Mouse (Mus musculus): ENCODE data around the gene Nek6. TPM values are rescaled to one million over a fixed set of nuclear protein-coding genes. Genes with fewer than 3 reads are reported as not detected.

Nek6 gene
- total RNA-seq, 2 experiments from 2014 or later, result 26.2 to 29.8 TPM

GRCm38 (mm10) chr2:38571971-38572601 is 60.6 kb downstream of the Nek6 start:
- DNase-seq (ENCODE audit: low spot score in 2 of 2), result no peak

DNA sequence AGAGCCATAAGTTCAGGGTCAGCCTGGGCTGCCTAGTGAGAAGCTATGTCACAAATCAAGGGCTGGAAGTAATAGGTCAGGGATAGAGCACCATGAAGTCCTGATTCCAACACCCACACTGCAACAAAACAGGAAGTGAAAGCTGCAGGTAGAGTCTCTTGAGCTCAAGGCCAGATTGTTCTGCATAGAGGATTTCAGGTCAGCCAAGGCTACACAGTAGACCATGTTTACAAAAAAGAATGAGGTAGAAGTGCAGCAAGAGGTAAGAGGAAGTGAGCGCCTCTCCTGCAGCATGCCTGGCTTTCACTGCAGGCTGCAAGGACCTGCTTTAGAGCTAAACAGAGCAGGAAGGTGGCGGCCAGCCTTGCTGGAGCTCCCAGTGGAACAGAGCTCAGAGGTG is 63.3 kb downstream of the Nek6 start:
- DNase-seq (ENCODE audit: low spot score in 2 of 2), result no peak

GRCm38 (mm10) chr2:38578602-38579521 is 67.4 kb downstream of the Nek6 start:
- DNase-seq (ENCODE audit: low spot score in 2 of 2), result no peak

DNA sequence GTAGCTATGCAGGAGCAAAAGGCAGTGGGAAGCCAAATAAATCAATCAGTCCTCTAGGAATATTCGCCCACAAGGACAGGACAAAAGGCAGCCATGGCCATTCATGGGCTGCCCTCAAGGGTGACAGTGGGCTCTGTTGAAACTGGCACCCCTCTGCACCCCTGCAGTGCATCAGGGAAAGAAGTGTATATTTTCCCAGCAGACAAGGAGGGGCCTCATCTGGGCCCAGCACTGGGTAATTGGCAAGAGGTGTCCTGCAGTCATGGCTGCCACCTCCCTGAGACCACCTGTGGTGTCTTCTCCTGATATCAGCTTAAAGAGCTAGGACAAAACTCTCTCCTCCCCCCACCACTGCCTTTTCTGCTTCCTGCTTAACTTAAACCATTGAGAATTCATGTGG is 68.1 kb downstream of the Nek6 start:
- no peak for DNase-seq (ENCODE audit: low spot score in 2 of 2)

GRCm38 (mm10) chr2:38583982-38584381 is 72.5 kb downstream of the Nek6 start:
- DNase-seq (ENCODE audit: low spot score in 2 of 2), result no peak

- DNase-seq (ENCODE audit: low spot score in 2 of 2), result no peak
These were observed 73.3 kb downstream of the Nek6 start for GRCm38 (mm10) chr2:38584514-38585378.

- no peak for DNase-seq (ENCODE audit: low spot score in 2 of 2)
These were observed 73.9 kb downstream of the Nek6 start for GRCm38 (mm10) chr2:38585379-38585736.

GRCm38 (mm10) chr2:38586733-38587132 is 75.3 kb downstream of the Nek6 start:
- no peak for DNase-seq (ENCODE audit: low spot score in 2 of 2)

DNA sequence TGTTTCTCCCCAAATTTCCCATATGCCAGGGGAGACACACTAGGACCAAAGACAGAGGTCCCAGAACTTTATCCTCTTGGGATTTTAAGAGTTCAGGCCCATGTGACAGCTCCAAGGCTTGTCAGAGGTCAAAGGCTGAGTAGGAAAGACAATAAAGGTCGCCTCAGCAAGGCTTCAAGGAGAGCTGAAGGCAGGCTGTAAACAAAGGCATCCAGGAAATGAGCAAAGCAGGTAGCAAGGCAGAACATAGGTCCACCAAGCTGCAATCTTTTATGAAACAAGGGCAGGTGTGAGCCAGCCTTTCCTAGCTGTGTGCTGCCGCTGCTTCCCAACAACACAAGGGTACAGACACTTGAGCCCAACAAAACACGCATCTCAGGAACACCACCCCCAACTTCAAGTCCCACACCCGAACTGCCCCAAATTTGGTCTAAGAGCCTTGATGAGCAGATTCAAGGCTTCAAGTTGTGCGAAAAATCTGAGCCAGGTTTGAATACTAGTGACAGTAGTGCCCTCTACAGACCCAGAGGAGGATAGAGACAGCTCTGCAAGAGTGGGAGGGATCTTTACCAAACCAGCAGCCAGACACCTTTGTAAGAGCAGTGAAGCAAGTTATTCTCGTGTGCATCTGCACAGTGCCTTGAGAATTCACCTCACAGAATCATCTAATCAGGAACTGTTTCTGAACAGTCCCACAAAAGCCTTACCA is 80.5 kb downstream of the Nek6 start:
- DNase-seq (ENCODE audit: low spot score in 2 of 2), result no peak

DNA sequence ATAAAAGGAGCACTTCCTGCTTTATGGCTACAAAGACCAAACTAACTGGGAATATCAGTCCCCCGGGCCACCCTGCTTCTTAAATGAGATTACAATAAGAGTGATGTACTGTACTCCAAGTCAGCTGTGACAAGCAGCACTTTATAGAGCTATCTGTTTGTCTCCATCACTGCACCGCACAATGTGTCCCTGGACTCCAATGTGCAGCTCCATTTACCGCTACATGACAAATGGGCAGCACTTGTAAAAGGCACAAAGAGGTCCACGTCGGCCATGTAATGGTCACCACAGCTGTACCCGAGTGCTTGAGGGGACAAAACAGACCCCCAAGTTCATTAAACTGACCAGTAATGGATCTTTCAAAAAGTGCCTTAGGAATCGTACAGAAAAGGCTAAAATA is 83.4 kb downstream of the Nek6 start:
- DNase-seq (ENCODE audit: low spot score in 2 of 2), result no peak

DNA sequence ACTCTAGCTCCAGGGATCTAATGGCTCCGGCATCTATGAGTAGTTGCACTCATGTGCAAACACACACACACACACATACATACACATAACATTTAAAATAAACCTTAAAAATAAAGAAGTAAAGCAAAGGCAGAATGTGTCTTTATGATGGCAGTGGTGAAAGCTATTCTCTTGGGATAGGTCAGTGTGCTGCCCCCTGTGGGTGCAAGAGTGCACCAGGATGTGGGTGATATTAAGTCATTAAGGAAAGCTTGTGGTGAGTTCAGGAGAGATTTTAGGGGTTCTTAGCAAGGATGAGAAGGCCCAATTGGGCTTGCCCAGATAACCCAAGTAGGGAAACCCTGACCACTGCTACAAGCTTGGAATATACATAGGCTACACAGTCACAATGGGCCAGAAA is 86.5 kb downstream of the Nek6 start:
- no peak for DNase-seq (ENCODE audit: low spot score in 2 of 2)

- DNase-seq (ENCODE audit: low spot score in 2 of 2), result no peak
These were observed 87.0 kb downstream of the Nek6 start for GRCm38 (mm10) chr2:38598395-38598794.

GRCm38 (mm10) chr2:38600842-38601241 is 89.4 kb downstream of the Nek6 start:
- DNase-seq (ENCODE audit: low spot score in 2 of 2), result no peak

DNA sequence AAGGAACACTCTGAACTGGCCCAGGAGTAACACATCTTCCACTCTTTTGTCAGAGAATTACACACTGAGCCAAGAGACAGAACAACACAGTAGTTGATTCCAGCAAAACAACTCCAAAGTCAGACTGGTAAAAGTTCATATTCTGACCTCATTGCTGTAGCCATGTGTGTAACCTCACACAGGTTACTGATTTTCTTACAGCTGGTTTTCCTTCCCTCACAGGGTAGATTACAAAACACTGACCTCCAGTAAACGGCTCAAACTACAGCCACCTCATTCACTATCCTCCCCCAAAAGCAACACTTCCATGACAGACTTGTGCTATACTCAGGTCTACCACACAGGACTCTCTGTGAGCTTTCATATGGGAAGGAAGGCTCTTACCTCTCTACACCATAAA is 96.3 kb downstream of the Nek6 start:
- DNase-seq (ENCODE audit: low spot score in 2 of 2), result no peak

DNA sequence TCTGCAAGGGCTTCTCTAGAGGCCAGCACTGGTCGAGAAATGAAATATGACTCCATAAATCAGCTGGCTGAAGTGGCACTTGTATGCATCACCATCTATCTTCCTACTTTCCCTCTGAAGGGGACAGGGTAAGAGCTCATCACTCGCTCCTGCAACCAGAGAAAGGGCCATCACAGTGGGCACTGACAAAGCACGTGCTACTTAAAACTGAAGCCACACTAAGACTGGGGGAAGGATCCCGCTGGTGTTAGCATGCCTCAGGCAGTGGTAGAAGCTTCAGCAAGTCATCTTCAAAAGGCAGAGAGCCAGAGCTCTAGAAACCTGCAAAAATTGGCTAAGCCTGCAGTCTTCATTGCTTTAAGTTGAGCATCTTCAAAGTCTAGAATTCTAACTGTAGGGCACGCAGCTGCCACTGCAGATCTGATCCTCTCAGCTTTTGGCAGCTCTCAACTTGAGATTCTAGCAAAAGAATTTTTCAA is 97.4 kb downstream of the Nek6 start:
- no peak for DNase-seq (ENCODE audit: low spot score in 2 of 2)

DNA sequence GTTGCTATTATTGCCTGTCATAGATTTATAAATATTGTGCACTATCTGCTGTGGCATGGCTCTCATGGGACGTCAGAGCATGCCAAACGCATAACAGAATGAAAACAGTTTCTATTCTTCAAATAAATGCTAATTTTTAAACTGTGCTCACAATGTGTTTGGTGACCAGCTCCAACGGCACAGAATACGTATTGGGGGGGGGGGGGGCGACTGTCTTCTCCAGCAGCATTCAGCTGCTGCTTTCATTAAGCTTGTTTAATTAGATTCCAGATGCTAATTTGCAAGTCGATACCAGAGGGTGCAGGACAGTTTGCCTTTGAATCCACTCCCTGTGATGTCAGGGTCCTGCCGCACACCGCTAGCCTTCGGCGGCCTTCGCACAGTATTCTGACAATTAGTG is 97.9 kb downstream of the Nek6 start:
- no peak for DNase-seq (ENCODE audit: low spot score in 2 of 2)

DNA sequence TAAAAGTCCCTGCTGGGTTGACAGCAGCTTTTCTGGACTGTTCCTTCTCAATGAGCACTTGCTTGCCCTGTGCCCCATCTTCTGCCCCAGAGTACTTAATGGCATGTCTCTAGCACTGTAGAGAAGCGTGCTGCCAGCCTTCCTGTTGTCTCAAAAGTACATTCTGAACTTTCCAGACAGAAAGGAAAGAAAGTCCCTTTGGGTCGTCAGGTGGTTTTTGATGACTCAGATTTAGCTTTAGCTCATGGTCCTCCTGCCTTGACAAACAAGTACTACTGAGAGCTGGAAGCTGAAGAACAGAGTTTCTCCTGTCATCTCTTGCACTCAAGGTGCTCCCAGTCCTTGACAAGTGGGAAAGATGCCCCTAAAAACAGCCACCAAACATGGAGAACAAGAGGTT is 98.7 kb downstream of the Nek6 start:
- DNase-seq (ENCODE audit: low spot score in 2 of 2), result no peak

DNA sequence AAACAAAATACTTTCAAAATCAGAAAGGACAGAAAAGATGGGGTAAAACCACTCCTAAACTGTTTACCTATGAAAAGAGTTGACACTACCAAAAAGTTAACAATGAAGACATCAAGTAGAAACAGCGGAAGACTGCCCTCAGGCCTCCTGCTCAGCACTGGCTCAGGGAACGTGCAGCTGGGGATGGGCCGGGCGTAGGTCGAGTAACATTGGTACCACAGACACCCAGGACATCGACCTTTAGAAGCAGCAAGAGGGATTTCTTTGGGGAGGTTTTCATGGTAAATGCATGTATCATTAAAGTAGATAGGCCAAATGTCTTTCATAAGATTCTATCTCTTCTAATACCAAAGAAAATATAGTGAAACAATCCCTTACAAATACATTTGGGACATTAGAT is 101.2 kb downstream of the Nek6 start:
- no peak for DNase-seq (ENCODE audit: low spot score in 2 of 2)

- no peak for DNase-seq (ENCODE audit: low spot score in 2 of 2)
These were observed 102.1 kb downstream of the Nek6 start for GRCm38 (mm10) chr2:38613576-38613975.

DNA sequence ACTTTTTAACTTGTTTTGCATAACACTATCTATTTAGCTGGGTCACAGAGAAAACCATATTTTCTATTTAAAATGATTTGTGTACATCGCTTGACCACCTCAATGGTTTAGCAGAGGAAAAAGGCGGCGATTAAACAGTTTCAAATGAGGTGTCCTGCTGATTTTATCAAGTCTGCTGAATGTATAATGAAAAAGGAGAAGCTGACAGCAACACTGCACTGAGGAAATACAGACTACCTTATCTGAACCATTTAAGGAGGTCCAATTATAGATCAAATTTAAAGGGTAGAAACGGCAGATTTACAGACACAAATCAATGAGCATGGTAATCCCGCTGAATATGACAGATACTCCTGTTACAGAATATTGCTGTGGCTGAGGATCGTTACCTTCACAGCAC is 103.0 kb downstream of the Nek6 start:
- DNase-seq (ENCODE audit: low spot score in 2 of 2), result no peak

DNA sequence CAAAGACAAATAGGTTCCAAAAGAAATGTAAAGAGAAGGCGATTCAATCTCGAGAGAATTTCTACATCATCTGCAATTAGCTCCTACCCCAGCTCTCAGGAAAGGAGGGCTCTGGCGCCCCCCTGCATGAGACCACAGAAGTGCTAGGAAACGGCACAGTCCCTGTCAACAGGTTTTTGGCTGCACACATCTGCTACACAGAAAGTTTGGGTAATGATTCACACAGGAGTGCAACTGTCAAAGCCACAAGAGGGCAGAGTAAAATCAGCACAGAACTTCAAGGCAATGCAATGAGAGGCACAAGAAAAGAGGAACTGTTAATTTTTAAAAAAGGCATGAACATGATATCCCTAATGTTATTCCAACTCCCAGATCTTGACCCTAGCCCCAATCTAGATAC is 104.6 kb downstream of the Nek6 start:
- DNase-seq (ENCODE audit: low spot score in 2 of 2), result no peak
